In the genomic region with DNA sequence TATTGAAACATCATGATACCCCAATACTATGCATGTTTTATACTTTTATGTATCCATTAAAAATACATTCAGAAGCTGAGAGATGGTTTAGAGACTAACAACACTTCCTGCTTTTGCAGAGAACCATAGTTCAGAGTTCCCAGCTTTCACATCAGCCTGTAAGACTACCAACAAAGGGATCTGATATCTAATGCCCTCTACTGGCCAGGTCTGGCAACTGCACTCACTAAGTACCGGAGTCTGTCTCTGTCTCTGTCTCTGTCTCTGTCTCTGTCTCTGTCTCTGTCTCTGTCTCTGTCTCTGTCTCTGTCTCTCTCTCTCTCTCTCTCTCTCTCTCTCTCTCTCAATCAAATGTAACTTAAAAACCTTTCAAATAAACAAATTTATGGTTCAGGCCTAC, we compare ENCODE assay signal across 11 mouse cellular contexts. TPM values are rescaled to one million over a fixed set of nuclear protein-coding genes. Genes with fewer than 3 reads are reported as not detected.
DNase-seq lines count a peak whose midpoint lies in the region; ATAC-seq lines count a peak whose summit lies in the region.
"Had no signal": no experiment of that assay in that cellular context is flagged by ENCODE, and none has a peak within 500 bp of the region (broad histone marks: within the 10 kb centered on the region; RNA-seq: fewer than 3 reads in every experiment).

No protein-coding gene starts in this region.

- H3K4me2 ChIP-seq in midbrain, embryonic 14.5 days (ENCODE audit: low read length): no peak overlapping the region
- no peak overlapping the region for H3K4me2 ChIP-seq in midbrain, embryonic 13.5 days (replicated peaks)
- no peak overlapping the region for H3K4me2 ChIP-seq in forebrain, embryonic 16.5 days (ENCODE audit: low read length)

- H3K9ac ChIP-seq in midbrain, embryonic 14.5 days (replicated peaks; ENCODE audit: low read length): no peak overlapping the region
- H3K9ac ChIP-seq in midbrain, embryonic 13.5 days (replicated peaks): no peak overlapping the region
- H3K9ac ChIP-seq in forebrain, embryonic 16.5 days (replicated peaks; ENCODE audit: low read depth, low read length): no peak overlapping the region

- no peak for ATAC-seq in midbrain, embryonic 14.5 days (ENCODE audit: low FRiP score, low TSS enrichment)
- no peak for ATAC-seq in midbrain, embryonic 13.5 days
- ATAC-seq in granulocyte monocyte progenitor cell, adult 5-6 weeks (replicated peaks; ENCODE audit: poor library complexity, severe bottlenecking): peak; percentile 89
- peak; percentile 43; the same call in 1 of the 2 replicates for ATAC-seq in neutrophil, adult 5-6 weeks (ENCODE audit: extremely low read depth, insufficient number of reproducible peaks, low FRiP score, poor library complexity, severe bottlenecking)
- ATAC-seq in forebrain, embryonic 16.5 days: no peak

- DNase-seq in cerebellum, adult 8-10 months: peak; percentile 5
- DNase-seq in cerebellum, adult 18-20 months: no peak
- peak; percentile 28 for DNase-seq in midbrain, embryonic 14.5 days
- no peak for DNase-seq in layer of hippocampus, adult 9-10 months (ENCODE audit: low spot score)
- DNase-seq: cerebellum, adult 9-11 months had no signal

- no peaks in the 10 kb centered on the region for H3K4me1 ChIP-seq in midbrain, embryonic 14.5 days (ENCODE audit: control insufficient read depth, insufficient read depth, low read length)
- no peaks in the 10 kb centered on the region for H3K4me1 ChIP-seq in midbrain, embryonic 13.5 days (replicated peaks)
- H3K4me1 ChIP-seq in forebrain, embryonic 16.5 days (replicated peaks; ENCODE audit: control insufficient read depth, insufficient read depth, low read length): no peaks in the 10 kb centered on the region

- no peak overlapping the region for H3K27ac ChIP-seq in midbrain, embryonic 14.5 days (replicated peaks; ENCODE audit: low read depth, low read length)
- H3K27ac ChIP-seq in midbrain, embryonic 13.5 days: no peak overlapping the region
- no peak overlapping the region for H3K27ac ChIP-seq in forebrain, embryonic 16.5 days (ENCODE audit: low read length)

- no peaks in the 10 kb centered on the region for H3K36me3 ChIP-seq in midbrain, embryonic 14.5 days (ENCODE audit: control insufficient read depth, insufficient read depth, low read length)
- no peaks in the 10 kb centered on the region for H3K36me3 ChIP-seq in midbrain, embryonic 13.5 days
- no peaks in the 10 kb centered on the region for H3K36me3 ChIP-seq in forebrain, embryonic 16.5 days (ENCODE audit: control insufficient read depth, insufficient read depth)

- WGBS in midbrain, embryonic 14.5 days: 50% methylated on average over 1 of the region's 1 CpGs
- 61% methylated on average over 1 of the region's 1 CpGs for WGBS in midbrain, embryonic 13.5 days
- 67% methylated on average over 1 of the region's 1 CpGs for WGBS in forebrain, embryonic 16.5 days

- no peaks in the 10 kb centered on the region for H3K27me3 ChIP-seq in midbrain, embryonic 14.5 days (ENCODE audit: control insufficient read depth, insufficient read depth, low read length)
- no peaks in the 10 kb centered on the region for H3K27me3 ChIP-seq in midbrain, embryonic 13.5 days
- H3K27me3 ChIP-seq in forebrain, embryonic 16.5 days (replicated peaks; ENCODE audit: control insufficient read depth, insufficient read depth, low read length): no peaks in the 10 kb centered on the region

- no peak overlapping the region for H3K4me3 ChIP-seq in midbrain, embryonic 14.5 days (replicated peaks; ENCODE audit: low read depth, low read length)
- H3K4me3 ChIP-seq in midbrain, embryonic 13.5 days (replicated peaks): no peak overlapping the region
- no peak overlapping the region for H3K4me3 ChIP-seq in forebrain, embryonic 16.5 days (replicated peaks; ENCODE audit: low read length)

- H3K9me3 ChIP-seq in midbrain, embryonic 14.5 days (ENCODE audit: control insufficient read depth, low read length): no peaks in the 10 kb centered on the region
- H3K9me3 ChIP-seq in midbrain, embryonic 13.5 days: no peaks in the 10 kb centered on the region
- no peaks in the 10 kb centered on the region for H3K9me3 ChIP-seq in forebrain, embryonic 16.5 days (ENCODE audit: control insufficient read depth, low read length)

RNA-seq across cellular contexts. Expression of a gene that starts 25.6 kb away (rescaled TPM):
- 0.49 TPM in 1 of 2 replicates, not detected in the other for polyA plus RNA-seq in midbrain, embryonic 14.5 days (2014; fragmentation: Nextera tagmentation; extraction: Ambion mirVana)
- not detected in 2 replicates for polyA plus RNA-seq in midbrain, embryonic 13.5 days (2015; fragmentation: Nextera tagmentation; extraction: Ambion mirVana)
- not detected in 2 replicates for total RNA-seq in granulocyte monocyte progenitor cell, adult 5-6 weeks (2014; fragmentation: Nextera tagmentation)
- not detected in 2 replicates for total RNA-seq in granulocyte monocyte progenitor cell, adult 5-6 weeks (2017)
- not detected in 2 replicates for total RNA-seq in neutrophil, adult 5-6 weeks (2017)
- 0.39 TPM in 1 of 2 replicates, not detected in the other for polyA plus RNA-seq in forebrain, embryonic 16.5 days (2015; fragmentation: Nextera tagmentation; extraction: Ambion mirVana)
- polyA plus RNA-seq: large intestine, adult 2 months; lung, embryonic 16.5 days had no signal

Comparison
In these comparisons a context has a peak if more than half of its experiments do, and no peak if none do; other contexts are left out.
1. DNase-seq: peak in cerebellum, adult 8-10 months (single experiment) and midbrain, embryonic 14.5 days (single experiment); none in cerebellum, adult 18-20 months (0 of 2) and layer of hippocampus, adult 9-10 months (single experiment).
2. ATAC-seq: peak in granulocyte monocyte progenitor cell, adult 5-6 weeks (single experiment) and neutrophil, adult 5-6 weeks (single experiment); none in midbrain, embryonic 14.5 days (single experiment), midbrain, embryonic 13.5 days (single experiment) and forebrain, embryonic 16.5 days (single experiment).